Mouse (Mus musculus) monocyte, adult 5-6 weeks (primary cell): ENCODE data around the gene Vwa5b2. TPM values are rescaled to one million over a fixed set of nuclear protein-coding genes. Genes with fewer than 3 reads are reported as not detected.

Source experiments
- ATAC-seq: fragments of 153-309, 156-312 bp; replicated peaks from 2 replicates; pipeline ENCODE4 v1.8.0; 2017; ENCODE audit warnings: mild to moderate bottlenecking; ENCODE audit not compliant: low TSS enrichment, insufficient number of reproducible peaks, severe bottlenecking, poor library complexity, low FRiP score
- total RNA-seq: library from RNA; stranded (forward); fragments of 200-1000, 200-491, 200-594 nt; gene quantifications from 3 replicates; pipeline ENCODE4 v1.2.3, GENCODE M21; 2017

The Vwa5b2 gene
- total RNA-seq, 1 experiment from 2014 or later, result not detected

DNA sequence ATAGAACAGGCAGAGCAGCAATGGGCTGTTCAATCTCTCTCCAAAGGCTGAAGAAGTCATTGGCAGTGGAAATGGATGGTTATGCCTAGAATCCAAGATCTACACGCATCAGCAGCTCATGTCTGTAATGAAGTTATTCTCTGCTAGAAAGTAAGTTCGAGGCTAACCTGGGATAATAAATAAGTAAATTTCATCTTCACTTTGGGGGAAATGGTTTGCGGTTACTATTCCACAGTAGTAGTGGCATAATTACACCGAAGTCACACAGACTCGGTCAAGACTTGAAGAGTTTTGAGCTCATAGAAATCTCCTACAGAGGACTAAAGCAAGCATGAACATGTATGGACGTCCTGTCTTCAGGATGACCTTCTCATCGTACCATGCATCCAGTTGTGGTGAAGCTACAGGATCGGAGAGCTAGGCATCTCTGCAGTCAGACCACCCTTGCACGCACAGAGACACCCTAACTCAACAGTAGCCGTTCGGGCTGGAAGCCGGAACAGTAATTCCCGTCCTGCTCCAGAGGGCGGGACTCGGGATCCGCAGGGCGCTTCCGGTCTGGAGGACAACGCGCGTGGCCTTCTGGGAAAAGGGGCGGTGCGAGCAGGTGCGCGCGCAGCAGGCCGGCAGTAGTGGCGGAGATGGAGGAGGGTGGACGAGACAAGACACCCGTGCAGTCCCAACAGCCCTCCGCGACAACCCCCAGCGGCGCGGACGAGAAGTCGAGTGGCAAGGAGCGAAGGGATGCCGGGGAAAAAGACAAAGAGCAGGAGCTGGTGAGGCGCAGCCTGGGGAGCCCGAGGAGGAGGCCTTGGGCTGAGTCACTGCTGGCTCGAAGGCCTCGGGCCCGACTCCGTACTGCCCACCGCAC, 62.0 kb downstream of the Vwa5b2 start, which contains the start of gene Psmd2:
Gene Psmd2, plus strand, starts transcription at position 577 of the 871 bp plus-strand sequence.
- ATAC-seq, result peak; percentile 94

DNA sequence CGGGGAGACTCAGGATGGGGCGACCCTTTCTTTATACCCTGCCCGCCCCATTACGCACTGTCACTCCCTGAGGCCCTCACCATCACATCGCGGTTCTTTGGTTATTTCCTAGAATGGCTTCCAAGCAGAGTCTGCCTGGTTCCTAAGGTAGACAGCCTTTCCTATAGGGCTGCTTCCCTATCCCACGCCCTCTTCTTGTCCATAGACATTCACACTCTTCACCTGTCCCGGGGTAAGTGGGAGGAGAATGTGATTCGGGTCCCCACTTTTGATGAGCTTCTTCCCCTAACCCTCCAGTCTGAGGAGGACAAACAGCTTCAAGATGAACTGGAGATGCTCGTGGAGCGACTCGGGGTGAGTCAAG, 62.7 kb downstream of the Vwa5b2 start:
- ATAC-seq, result no peak

DNA sequence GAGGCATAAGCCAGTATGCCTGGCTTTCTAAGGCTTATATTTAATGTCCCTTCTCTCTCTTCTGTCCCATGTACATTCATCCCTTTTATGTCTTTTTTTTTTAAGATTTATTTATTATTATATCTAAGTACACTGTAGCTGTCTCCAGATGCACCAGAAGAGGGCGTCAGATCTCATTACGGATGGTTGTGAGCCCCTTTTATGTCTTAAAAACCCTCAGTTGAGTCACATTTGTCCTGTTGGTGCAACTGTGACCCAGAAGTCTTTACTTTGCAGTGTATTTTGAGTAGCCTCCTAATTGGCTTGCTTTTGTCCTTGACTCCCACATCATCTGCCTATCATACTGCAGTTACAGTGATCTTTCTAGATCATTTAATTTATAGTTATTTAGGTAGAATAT, 64.0 kb downstream of the Vwa5b2 start:
- no peak for ATAC-seq

Other genes starting within 250 kb of the Vwa5b2 start
- gene Abcc5, start 163.1 kb upstream of the Vwa5b2 start, total RNA-seq, result 65.5 to 91.9 TPM (median 76.3 TPM) in 3 replicates
- gene Eif2b5, start 90.7 kb upstream of the Vwa5b2 start, total RNA-seq, result 41.2 to 57.3 TPM (median 43.4 TPM) in 3 replicates
- gene Dvl3, start 72.5 kb upstream of the Vwa5b2 start, total RNA-seq, result 2.7 to 8.4 TPM (median 5.5 TPM) in 3 replicates
- 128 to 192 TPM (median 148 TPM) in 3 replicates for gene Ap2m1, start 54.0 kb upstream of the Vwa5b2 start, total RNA-seq
- gene Abcf3, start 40.9 kb upstream of the Vwa5b2 start, total RNA-seq, result 56.4 to 86.6 TPM (median 76.3 TPM) in 3 replicates
- gene Eef1akmt4, start 22.1 kb downstream of the Vwa5b2 start, total RNA-seq, result 2.4 to 3.1 TPM (median 2.5 TPM) in 3 replicates
- gene Gm49333, start 22.1 kb downstream of the Vwa5b2 start, total RNA-seq, result not detected in 3 replicates
- 4.3 to 11.9 TPM (median 5.5 TPM) in 3 replicates for gene Alg3, start 22.3 kb downstream of the Vwa5b2 start, total RNA-seq
- 0.49 TPM in 1 of 3 replicates, not detected in the others for gene Camk2n2, start 31.8 kb downstream of the Vwa5b2 start, total RNA-seq
- gene Ece2, start 40.4 kb downstream of the Vwa5b2 start, total RNA-seq, result not detected in 3 replicates
- gene Psmd2, start 62.2 kb downstream of the Vwa5b2 start, total RNA-seq, result 155 to 180 TPM (median 178 TPM) in 3 replicates
- gene Eif4g1, start 78.8 kb downstream of the Vwa5b2 start, total RNA-seq, result 140 to 207 TPM (median 147 TPM) in 3 replicates
- gene Fam131a, start 103.8 kb downstream of the Vwa5b2 start, total RNA-seq, result 1.8 to 5.8 TPM (median 3.5 TPM) in 3 replicates
- 20.0 to 31.9 TPM (median 24.4 TPM) in 3 replicates for gene Polr2h, start 128.2 kb downstream of the Vwa5b2 start, total RNA-seq
- 0.68 TPM in 1 of 3 replicates, not detected in the others for gene Clcn2, start 128.3 kb downstream of the Vwa5b2 start, total RNA-seq
- not detected in 3 replicates for gene Chrd, start 143.7 kb downstream of the Vwa5b2 start, total RNA-seq
- gene Thpo, start 145.0 kb downstream of the Vwa5b2 start, total RNA-seq, result not detected in 3 replicates